Mouse (Mus musculus): ENCODE results near the gene Zfp207. TPM values are rescaled to one million over a fixed set of nuclear protein-coding genes. Genes with fewer than 3 reads are reported as not detected.

The Zfp207 gene
- total and polyA plus RNA-seq, 3 experiments: 143 to 347 (median 186) TPM

- TF ChIP-seq MXI1 (IDR thresholded peaks at IDR 0.05; ENCODE audit: low read depth, low read length) (no peak; the same call in 1 of the 2 replicates), POLR2AphosphoS5 (IDR thresholded peaks at IDR 0.05; ENCODE audit: borderline replicate concordance, low read depth, low read length) (no peak; the same call in none of the 2 replicates), ZKSCAN1 (IDR thresholded peaks at IDR 0.05; ENCODE audit: low read depth, low read length) (no peak)
Measured at GRCm38 (mm10) chr11:80383019-80383625, at the start of gene Zfp207 (continued).

GRCm38 (mm10) chr11:80335609-80336350 lies 47.3 kb upstream of the Zfp207 start:
- DNase-seq (ENCODE audit: low read depth, low spot score): no peak
- Histone ChIP-seq H3K4me3 (ENCODE audit: control insufficient read depth in 1 of 2, insufficient read depth in 1 of 2, low read depth in 2 of 2, low read length in 2 of 2) (no peak overlapping the region), H3K27me3 (ENCODE audit: control insufficient read depth in 1 of 2, insufficient read depth in 2 of 2, low read length in 2 of 2) (peaks cover 5 to 16% of the 10 kb centered on the region in 2 experiments), H3K9ac (ENCODE audit: control insufficient read depth, low read depth, low read length, poor library complexity, severe bottlenecking) (no peak overlapping the region), H3K79me2 (ENCODE audit: control insufficient read depth, insufficient read depth, low read length, poor library complexity) (no peaks in the 10 kb centered on the region), H3K36me3 (ENCODE audit: control insufficient read depth in 1 of 2, insufficient read depth in 2 of 2, low read length in 2 of 2) (no peaks in the 10 kb centered on the region), H3K9me3 (replicated peaks; ENCODE audit: insufficient read depth, low read length) (no peaks in the 10 kb centered on the region), H3K4me1 (ENCODE audit: control insufficient read depth in 1 of 2, insufficient read depth in 2 of 2, low read length in 2 of 2) (peaks cover 0 to 4% of the 10 kb centered on the region in 2 experiments; a peak in 1 of 4 replicates), H3K27ac (ENCODE audit: control insufficient read depth, low read depth, low read length) (no peak overlapping the region)
- TF ChIP-seq POLR2A (IDR thresholded peaks at IDR 0.05; ENCODE audit: control insufficient read depth in 1 of 2, insufficient read depth in 1 of 2, low read depth in 1 of 2, low read length in 2 of 2, poor library complexity in 1 of 2): no peak
- no peak for TF ChIP-seq TAL1 (IDR thresholded peaks at IDR 0.05; ENCODE audit: low read length)
- no peak for TF ChIP-seq JUND (IDR thresholded peaks at IDR 0.05; ENCODE audit: low read depth, low read length)

- Histone ChIP-seq H3K27me3 (ENCODE audit: control insufficient read depth in 1 of 2, insufficient read depth in 2 of 2, low read length in 2 of 2) (peaks cover 5 to 17% of the 10 kb centered on the region in 2 experiments), H3K36me3 (ENCODE audit: control insufficient read depth in 1 of 2, insufficient read depth in 2 of 2, low read length in 2 of 2) (no peaks in the 10 kb centered on the region)
- no peak for DNase-seq (ENCODE audit: low read depth, low spot score)
Measured at GRCm38 (mm10) chr11:80336351-80336730, 46.7 kb upstream of the Zfp207 start.

GRCm38 (mm10) chr11:80342482-80342881 lies 40.6 kb upstream of the Zfp207 start:
- Histone ChIP-seq H3K79me2 (ENCODE audit: control insufficient read depth, insufficient read depth, low read length, poor library complexity) (no peaks in the 10 kb centered on the region), H3K36me3 (ENCODE audit: control insufficient read depth in 1 of 2, insufficient read depth in 2 of 2, low read length in 2 of 2) (no peaks in the 10 kb centered on the region), H3K9me3 (replicated peaks; ENCODE audit: insufficient read depth, low read length) (no peaks in the 10 kb centered on the region), H3K9ac (ENCODE audit: control insufficient read depth, low read depth, low read length, poor library complexity, severe bottlenecking) (no peak overlapping the region), H3K27me3 (ENCODE audit: control insufficient read depth in 1 of 2, insufficient read depth in 2 of 2, low read length in 2 of 2) (peaks cover 1 to 3% of the 10 kb centered on the region in 2 experiments; a peak in 3 of 4 replicates), H3K4me3 (ENCODE audit: control insufficient read depth in 1 of 2, insufficient read depth in 1 of 2, low read depth in 2 of 2, low read length in 2 of 2) (no peak overlapping the region), H3K4me1 (ENCODE audit: control insufficient read depth in 1 of 2, insufficient read depth in 2 of 2, low read length in 2 of 2) (peaks cover 0 to 4% of the 10 kb centered on the region in 2 experiments; a peak in 1 of 4 replicates), H3K27ac (ENCODE audit: control insufficient read depth, low read depth, low read length) (no peak overlapping the region)
- no peak for DNase-seq (ENCODE audit: low read depth, low spot score)
- TF ChIP-seq MAX (IDR thresholded peaks at IDR 0.05; ENCODE audit: low read length): no peak
- TF ChIP-seq SMC3 (IDR thresholded peaks at IDR 0.05; ENCODE audit: low read depth, low read length): no peak
- TF ChIP-seq MAFK (IDR thresholded peaks at IDR 0.05; ENCODE audit: borderline replicate concordance, low read depth, low read length): no peak
- TF ChIP-seq ELF1 (IDR thresholded peaks at IDR 0.05; ENCODE audit: low read depth, low read length): no peak
- no peak for TF ChIP-seq NRF1 (IDR thresholded peaks at IDR 0.05; ENCODE audit: insufficient read depth, low read depth, low read length, poor library complexity, severe bottlenecking)
- TF ChIP-seq BHLHE40 (IDR thresholded peaks at IDR 0.05; ENCODE audit: borderline replicate concordance, low read depth, low read length): no peak
- TF ChIP-seq ETS1 (IDR thresholded peaks at IDR 0.05; ENCODE audit: low read depth, low read length): no peak
- no peak for TF ChIP-seq MAZ (IDR thresholded peaks at IDR 0.05; ENCODE audit: low read depth, low read length)
- no peak for TF ChIP-seq KAT2A (conservative IDR thresholded peaks at IDR 0.05; ENCODE audit: low read depth, low read length)
- no peak for TF ChIP-seq MEF2A (IDR thresholded peaks at IDR 0.05; ENCODE audit: extremely low read depth, insufficient replicate concordance, low read depth, low read length, poor library complexity, severe bottlenecking)
- TF ChIP-seq ZMIZ1 (IDR thresholded peaks at IDR 0.05; ENCODE audit: low read depth, low read length): no peak

More at GRCm38 (mm10) chr11:80336351-80336730, 46.7 kb upstream of the Zfp207 start:
- TF ChIP-seq TBP (IDR thresholded peaks at IDR 0.05; ENCODE audit: low read depth, low read length): no peak
- no peak for TF ChIP-seq KAT2A (conservative IDR thresholded peaks at IDR 0.05; ENCODE audit: low read depth, low read length)
- Histone ChIP-seq H3K4me3 (ENCODE audit: control insufficient read depth in 1 of 2, insufficient read depth in 1 of 2, low read depth in 2 of 2, low read length in 2 of 2) (no peak overlapping the region), H3K79me2 (ENCODE audit: control insufficient read depth, insufficient read depth, low read length, poor library complexity) (no peaks in the 10 kb centered on the region), H3K4me1 (ENCODE audit: control insufficient read depth in 1 of 2, insufficient read depth in 2 of 2, low read length in 2 of 2) (peaks cover 0 to 4% of the 10 kb centered on the region in 2 experiments; a peak in 1 of 4 replicates), H3K27ac (ENCODE audit: control insufficient read depth, low read depth, low read length) (no peak overlapping the region), H3K9ac (ENCODE audit: control insufficient read depth, low read depth, low read length, poor library complexity, severe bottlenecking) (no peak overlapping the region), H3K9me3 (replicated peaks; ENCODE audit: insufficient read depth, low read length) (no peaks in the 10 kb centered on the region)

Data from MEL (cell line).